In genomic region chr1:136409631-136410030, GRCm38 (mm10) we compare ENCODE assay signal across 19 mouse cellular contexts.
"Had no signal": no experiment of that assay in that cellular context is flagged by ENCODE, and none has a peak within 500 bp of the region (broad histone marks: within the 10 kb centered on the region; RNA-seq: fewer than 3 reads in every experiment).

No protein-coding gene starts in this region.

- H3K9ac ChIP-seq: lung, embryonic 14.5 days; midbrain, embryonic 12.5 days; neural tube, embryonic 13.5 days; neural tube, embryonic 15.5 days had no signal

- H3K27ac ChIP-seq: midbrain, embryonic 10.5 days; midbrain, embryonic 12.5 days; neural tube, embryonic 13.5 days; neural tube, embryonic 15.5 days had no signal

- H3K4me2 ChIP-seq: lung, embryonic 14.5 days; midbrain, embryonic 12.5 days; neural tube, embryonic 13.5 days; neural tube, embryonic 15.5 days had no signal

- DNase-seq: lung, adult 18-20 months; lung, embryonic 14.5 days; lung, postnatal 10 days; lung, postnatal 4 days; midbrain, embryonic 14.5 days; retina, postnatal 1 day; right cerebral cortex, adult 18-20 months; right cerebral cortex, postnatal 25 days; right cerebral cortex, postnatal 4 days; spleen, adult 18-20 months; thymus, adult 18-20 months; thymus, postnatal 14 days; thymus, postnatal 36 days had no signal

- H3K4me1 ChIP-seq: midbrain, embryonic 12.5 days; neural tube, embryonic 13.5 days had no signal

- H3K4me3 ChIP-seq: midbrain, embryonic 10.5 days; midbrain, embryonic 12.5 days; myocyte; neural tube, embryonic 13.5 days; neural tube, embryonic 15.5 days had no signal

- H3K27me3 ChIP-seq: midbrain, embryonic 12.5 days; neural tube, embryonic 13.5 days; neural tube, embryonic 15.5 days had no signal

- H3K36me3 ChIP-seq: midbrain, embryonic 10.5 days; midbrain, embryonic 12.5 days; neural tube, embryonic 13.5 days; neural tube, embryonic 15.5 days had no signal

- H3K9me3 ChIP-seq: midbrain, embryonic 10.5 days; midbrain, embryonic 12.5 days; neural tube, embryonic 15.5 days had no signal

- ATAC-seq: midbrain, embryonic 16.5 days had no signal
